Mouse (Mus musculus): ENCODE measurements around the gene Gm5148. TPM values are rescaled to one million over a fixed set of nuclear protein-coding genes. Genes with fewer than 3 reads are reported as not detected.

Gene Gm5148
- total RNA-seq (2021): not detected
- long read RNA-seq, experiment 1: 0 reads
- long read RNA-seq, experiment 2: 0 reads

DNA sequence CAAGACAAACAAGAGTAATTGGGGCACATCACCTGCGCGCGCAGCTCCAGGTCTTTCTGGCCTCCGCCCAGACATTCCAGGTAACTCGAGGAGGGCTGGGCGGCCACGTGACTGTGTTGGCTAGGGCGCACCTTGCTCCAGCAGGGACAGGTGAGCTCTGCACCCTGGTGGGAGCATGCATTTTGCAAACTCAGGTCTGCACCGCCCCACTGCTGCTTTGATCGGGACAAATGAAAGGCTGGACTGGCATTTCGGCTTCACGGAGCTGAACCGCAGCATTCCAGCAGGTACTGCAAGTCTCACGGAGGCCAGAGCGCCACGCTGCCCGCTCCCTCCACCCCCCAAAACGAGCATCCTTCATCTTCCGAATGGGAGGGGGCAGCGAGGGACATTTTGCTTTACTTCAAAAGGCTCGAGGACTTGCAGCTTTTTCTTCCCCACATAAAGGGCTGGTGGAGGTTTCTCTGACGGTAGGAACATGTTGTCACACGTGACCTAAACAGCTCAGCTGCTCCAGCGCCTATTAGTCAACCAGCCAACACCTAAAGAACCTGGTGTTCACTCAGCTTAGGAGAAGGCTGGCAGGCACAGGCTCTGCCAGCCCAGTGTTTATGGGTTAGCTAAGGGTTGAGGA, at the start of gene Gm5148:
Gene Gm5148 (minus strand): TSS at position 320 of the 634 bp plus-strand sequence.
- intact Hi-C loops (cut with DNase I): no loop called here
- no peak for DNase-seq

DNA sequence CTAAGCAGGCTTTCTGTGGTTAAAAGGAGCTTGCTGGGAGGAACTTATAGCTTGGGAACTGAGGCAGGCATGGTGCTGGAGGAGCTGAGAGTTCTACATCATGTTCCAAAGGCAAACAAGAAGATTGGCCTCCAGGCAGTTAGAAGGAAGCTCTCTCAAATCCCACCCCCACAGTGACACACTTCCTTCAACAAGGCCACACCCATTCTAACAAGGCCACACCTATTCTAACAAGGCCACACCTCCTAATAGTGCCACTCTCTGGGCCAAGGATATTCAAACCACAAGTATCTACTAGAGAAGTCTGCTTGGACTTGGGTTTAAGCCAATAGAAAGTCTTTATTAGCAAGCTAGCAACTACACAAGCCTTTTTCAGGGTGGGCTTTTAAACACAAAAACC, 46.7 kb upstream of the Gm5148 start:
- no peak for DNase-seq
- intact Hi-C loops (cut with DNase I): no loop called here

DNA sequence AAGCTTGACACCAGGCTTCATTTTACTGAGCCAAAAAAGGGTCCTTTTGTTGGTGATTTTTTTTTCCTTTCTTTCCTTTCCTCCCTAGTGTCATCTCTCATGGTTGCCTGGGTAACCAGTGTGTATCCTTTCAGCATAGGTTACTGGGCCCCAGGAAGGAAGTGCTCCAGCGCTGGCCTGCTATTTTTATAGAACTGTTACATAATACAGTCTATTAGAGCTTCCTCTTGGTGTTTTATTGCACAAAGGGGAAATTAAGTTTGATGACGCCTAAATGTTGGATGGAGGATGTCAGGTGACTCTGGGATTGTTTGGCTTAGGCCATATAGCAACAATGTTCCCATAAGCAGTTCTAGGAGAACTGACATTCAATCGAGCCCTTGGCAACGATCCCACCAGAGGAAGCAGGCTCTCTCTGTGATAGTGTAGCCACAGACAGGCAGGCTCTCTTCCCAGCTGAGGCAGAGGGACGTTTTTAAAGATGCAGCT, 45.0 kb upstream of the Gm5148 start:
- intact Hi-C loops (cut with DNase I): no loop called here
- DNase-seq: peak; percentile 57 to 61

DNA sequence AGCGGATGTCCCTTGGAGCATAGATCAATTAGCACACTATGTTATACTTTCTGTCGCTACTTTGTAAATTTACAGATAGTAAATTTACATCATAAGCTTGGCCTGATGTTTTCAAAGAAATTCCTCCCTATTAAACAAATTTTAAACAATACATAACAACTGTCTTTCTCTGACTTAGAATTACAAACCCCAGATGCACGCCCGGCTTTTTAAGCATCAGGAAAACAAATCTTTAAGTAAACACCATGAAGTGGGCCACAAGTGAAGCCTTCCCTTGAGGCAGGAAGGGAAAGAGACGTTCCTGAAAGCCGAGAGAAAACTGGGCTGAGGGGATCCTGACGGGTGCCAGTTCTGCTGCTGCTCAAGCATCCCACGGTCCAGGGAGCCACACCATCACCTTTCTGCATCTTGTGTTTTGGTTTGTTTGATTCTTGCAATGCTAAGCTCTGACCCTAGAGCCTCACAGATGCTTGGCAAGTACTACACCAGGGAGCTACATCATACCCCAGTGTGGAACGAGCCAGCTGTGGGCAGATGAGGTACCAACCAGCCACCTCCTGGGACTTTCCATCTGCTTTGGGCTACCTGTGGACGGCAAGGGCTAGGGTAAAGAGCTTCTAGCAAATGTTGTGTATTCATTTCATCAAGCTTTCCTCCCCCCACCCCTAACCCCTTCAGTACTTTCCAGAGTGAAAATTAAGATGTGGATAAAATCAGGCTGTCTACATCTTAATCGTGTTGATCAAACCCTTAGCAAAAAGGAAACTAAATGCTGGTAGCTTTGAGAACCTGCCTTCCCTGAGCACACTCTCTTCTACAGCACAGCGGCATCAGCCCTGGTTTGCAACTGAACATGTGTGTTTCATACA, 43.1 kb upstream of the Gm5148 start:
- intact Hi-C loops (cut with DNase I): no loop called here

DNA sequence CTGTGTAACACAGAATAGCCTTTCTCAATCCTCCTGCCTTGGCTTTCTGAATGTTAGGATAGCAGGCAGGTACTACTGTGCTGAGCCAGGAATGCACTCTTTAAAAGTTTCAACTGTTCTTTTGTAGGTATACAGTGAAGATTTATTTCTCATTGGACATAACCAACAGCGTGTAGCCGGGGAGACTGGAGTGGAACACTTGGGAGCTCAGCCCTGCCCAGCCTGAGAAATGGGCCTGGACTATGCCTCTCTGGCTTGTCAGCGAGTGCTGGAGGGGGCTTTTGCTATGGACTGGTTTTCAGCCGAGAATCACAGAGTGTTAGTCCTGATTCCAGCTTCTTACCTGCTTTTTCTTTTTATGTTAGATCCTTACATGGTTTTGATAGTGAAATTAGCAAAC, 42.3 kb upstream of the Gm5148 start:
- intact Hi-C loops (cut with DNase I): no loop called here
- DNase-seq: no peak

More for the DNA sequence above, 43.1 kb upstream of the Gm5148 start:
- DNase-seq: no peak

DNA sequence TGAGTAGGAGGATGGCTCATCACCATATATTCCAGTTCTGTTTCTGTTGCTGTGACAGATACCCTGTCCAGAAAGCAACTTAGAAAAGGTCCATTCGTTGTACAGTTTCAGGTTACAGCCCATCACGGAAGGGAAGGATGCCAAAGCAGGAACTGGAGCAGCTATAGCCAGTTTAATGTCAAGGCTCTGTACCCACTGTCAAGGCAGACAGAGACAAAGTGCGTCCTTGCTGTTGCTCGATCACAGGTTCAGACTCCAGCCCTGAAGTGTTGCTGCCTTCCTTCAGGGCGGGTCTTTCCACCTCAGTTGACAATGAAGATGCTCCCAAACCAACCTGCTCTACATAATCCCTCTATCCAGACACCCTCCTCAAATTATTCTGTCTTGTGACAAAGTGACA, 41.7 kb upstream of the Gm5148 start:
- intact Hi-C loops (cut with DNase I): no loop called here
- DNase-seq: no peak

DNA sequence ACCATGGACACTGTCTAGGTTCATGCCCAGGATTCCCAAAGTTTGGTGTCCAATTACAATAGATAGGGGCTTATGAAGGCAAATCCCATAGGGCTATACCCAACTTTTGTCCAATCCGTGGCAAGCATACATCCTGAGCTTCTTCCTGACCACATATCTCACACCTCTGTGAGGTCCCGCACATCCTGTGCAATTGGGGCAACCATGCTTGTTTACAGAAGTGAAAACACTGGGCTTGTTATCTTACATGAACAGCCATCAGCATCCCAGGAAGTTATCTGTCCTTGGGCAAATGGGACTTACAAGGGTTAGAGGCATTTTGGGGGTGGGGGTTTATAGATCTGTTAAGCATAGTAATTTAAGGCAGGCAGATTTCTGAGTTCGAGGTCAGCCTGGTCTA, 41.0 kb upstream of the Gm5148 start:
- DNase-seq: no peak
- intact Hi-C loops (cut with DNase I): no loop called here

DNA sequence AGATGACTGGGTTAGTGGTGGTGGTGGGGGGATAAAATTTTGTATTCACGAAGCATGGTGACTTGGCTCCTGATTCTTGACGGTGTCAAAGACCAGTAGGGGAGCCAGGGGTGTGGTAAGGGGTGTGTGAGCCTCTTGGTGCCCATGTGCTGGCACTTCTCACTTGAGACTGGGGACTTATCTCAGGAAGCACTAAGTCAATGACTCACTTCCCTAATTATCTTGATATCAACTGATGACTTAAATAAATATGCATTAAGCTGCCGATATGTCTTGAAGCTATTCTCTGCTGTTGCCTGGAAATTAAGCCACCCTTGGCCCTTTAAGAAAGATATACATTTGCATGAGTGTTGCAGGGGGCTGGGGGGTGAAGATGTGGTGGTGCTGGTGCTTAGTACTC, 38.0 kb upstream of the Gm5148 start:
- intact Hi-C loops (cut with DNase I): no loop called here
- DNase-seq: no peak

DNA sequence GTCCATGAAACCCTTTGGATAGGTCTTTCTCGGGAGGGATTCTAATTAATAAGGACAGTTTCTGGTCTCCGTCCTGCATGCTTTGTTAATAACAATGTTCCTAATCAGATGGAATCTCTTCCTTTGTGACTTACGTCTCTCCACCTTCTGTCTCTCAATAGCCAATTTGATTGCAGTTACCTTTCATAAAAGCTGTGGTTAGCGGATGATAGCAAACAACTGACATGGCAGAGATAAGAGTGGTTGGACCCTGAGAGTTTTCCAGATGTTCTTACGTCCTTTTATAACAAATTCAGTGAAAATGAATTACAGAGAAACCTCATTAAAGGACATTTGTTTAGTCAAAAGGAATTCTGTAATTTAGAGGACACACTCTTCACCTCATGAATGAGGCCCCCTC, 37.5 kb upstream of the Gm5148 start:
- intact Hi-C loops (cut with DNase I): no loop called here
- no peak for DNase-seq

DNA sequence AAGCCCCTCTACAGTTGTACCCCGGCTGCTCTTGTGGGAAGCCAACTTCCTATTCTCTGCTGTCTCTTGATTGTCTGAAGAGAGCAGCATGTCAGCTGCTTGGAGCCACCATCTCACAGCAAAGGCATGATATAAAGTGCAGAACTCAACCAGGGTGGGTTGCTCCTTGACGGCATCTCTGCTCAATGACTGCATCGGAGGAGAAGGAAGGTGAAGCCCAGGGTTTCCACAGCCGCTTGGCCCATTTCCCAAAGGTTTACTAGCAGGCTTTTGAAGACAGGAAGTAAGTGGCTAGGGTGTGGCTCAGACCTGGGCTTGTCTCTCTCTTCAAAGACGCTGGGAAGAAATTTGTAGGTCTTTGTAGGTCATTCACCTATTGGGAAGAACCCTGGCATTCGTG, 36.6 kb upstream of the Gm5148 start:
- no peak for DNase-seq
- intact Hi-C loops (cut with DNase I): no loop called here

DNA sequence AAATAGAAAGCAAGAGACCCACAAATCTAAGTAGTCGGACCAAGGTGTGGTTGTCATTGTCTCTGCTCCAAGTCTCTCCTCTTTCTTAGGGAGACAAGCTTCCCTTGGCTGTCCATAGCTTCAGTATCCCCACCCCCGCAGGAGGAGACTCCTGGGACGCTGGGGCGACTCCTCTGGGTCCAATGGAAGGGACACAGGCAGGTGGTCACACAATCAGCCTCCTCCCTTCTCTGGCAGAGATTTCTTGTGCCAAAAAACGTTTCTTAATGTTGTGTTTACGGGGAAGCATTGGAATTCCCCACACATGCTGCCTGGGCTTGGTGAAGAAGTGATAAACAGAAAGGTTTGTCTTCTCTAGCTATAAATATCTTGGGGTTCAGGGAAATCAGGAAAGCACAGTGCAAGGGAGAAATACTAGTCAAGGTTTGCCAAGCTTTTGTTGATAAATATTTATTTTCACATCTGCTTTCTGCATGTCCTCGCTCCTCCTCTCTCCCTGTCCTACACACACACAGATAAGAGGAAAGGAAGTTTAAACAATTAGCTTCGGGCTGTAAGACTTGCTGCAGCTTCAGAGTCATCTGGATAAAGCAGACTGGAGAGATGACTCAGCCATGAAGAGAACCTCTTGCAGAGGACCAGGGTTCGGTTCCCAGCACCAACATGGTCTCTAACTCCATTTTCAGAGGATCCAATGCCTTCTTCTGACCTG, 34.5 kb upstream of the Gm5148 start:
- intact Hi-C loops (cut with DNase I): loop anchor here (5.0 kb wide), 1 partner anchor 116 kb away; no protein-coding TSS in a partner anchor
- DNase-seq: peak in 1 of 2 experiments; percentile 28

DNA sequence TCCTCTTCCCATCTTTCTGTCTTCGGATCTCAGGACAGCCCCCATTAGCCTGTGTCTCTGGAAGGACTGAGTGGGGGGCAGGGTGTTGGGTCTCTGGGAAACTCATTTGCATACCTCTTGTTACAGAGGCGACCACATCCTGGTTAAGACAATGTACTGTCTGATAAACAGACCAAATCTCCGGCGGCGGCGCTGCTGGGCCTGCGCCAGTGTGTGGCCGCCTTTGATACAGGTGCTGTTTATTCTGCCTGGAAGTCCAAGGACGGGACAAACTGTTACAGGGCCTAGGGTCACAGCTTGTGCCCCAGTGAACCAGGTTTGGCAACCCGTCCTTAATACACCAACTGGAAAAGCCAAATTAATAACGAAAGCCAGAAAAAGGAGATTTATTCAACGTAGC, 33.8 kb upstream of the Gm5148 start:
- intact Hi-C loops (cut with DNase I): loop anchor here (5.0 kb wide), 1 partner anchor 116 kb away; no protein-coding TSS in a partner anchor
- DNase-seq: peak; percentile 30 to 47

DNA sequence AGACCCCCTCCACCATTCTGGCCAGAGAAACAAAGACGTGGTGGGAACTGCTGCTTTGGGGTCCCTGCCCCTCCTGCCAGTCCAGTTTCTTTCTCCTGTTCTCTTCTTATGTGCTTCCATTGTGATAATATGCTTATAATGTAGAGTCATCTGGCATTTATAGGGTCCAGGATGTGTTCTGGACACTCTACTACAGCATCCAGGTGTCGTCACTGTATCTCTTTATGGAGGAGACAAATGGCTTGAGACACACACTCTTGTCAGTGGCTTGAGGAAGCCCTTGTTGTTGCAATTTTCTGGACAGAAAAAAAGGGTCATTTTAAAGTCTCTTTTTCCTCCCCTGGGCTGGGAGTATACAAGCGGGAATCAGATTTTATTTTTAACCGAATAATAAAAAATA, 33.3 kb upstream of the Gm5148 start:
- no peak for DNase-seq
- intact Hi-C loops (cut with DNase I): loop anchor here (5.0 kb wide), 1 partner anchor 115 kb away; no protein-coding TSS in a partner anchor

DNA sequence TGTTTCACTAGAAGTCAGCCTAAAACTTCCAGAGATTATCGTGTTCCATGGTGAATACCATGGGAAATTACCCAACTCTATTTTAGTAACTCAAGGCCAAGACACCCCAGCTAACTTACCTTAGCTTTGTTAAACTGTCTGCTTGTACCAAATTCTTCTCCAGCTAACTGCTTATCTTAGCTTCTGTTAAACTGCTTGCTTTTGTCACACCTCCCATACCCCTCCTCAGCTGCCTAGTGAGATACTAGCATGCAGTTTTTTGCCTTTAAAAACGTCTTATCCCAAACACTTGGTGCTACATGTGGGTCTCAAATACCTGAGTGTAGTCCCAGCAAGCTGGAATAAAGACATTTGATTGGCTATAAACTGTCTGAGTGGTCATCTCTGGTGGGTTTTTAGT, 31.7 kb upstream of the Gm5148 start:
- intact Hi-C loops (cut with DNase I): loop anchor here (5.0 kb wide), 1 partner anchor 114 kb away; no protein-coding TSS in a partner anchor
- no peak for DNase-seq

DNA sequence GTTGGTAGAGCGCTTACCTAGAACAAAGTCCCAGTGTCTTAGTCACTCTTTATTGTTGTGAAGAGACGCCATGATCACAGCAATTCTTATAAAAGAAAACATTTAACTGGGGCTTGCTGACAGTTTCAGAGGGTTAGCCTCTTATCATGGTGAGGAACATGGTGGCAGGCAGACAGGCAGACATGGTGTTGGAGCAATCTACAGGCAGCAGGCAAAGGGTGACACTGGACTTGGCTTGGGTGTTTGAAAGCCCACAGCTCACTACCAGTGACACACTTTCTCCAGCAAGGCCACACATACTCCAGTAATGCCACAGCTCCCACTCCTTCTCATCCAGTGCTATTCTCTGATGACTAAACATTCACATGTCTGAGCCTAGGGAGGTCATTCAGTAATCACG, 30.3 kb upstream of the Gm5148 start:
- intact Hi-C loops (cut with DNase I): loop anchor here (5.0 kb wide), 1 partner anchor 112 kb away; no protein-coding TSS in a partner anchor

DNA sequence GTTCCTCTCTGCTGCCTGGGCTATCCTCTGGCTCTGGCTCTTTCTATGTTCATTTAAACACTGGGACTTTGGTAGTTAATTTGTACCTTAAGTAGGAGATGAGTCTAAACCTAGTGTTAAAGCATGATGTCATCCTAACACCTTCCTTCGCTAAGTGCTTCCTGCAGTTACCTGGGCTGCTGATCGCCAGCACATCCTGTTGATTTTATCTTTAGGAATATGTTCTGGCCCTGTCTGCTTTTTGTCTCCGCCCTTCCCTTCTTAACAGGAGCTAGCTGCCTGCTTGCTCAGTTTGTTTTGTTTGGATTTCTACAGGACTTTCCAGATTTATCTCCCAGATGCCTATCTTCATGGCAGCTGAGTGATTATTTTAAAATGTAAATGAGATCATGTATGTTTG, 28.9 kb upstream of the Gm5148 start:
- intact Hi-C loops (cut with DNase I): no loop called here
- DNase-seq: no peak

More for the DNA sequence above, 30.3 kb upstream of the Gm5148 start:
- no peak for DNase-seq

DNA sequence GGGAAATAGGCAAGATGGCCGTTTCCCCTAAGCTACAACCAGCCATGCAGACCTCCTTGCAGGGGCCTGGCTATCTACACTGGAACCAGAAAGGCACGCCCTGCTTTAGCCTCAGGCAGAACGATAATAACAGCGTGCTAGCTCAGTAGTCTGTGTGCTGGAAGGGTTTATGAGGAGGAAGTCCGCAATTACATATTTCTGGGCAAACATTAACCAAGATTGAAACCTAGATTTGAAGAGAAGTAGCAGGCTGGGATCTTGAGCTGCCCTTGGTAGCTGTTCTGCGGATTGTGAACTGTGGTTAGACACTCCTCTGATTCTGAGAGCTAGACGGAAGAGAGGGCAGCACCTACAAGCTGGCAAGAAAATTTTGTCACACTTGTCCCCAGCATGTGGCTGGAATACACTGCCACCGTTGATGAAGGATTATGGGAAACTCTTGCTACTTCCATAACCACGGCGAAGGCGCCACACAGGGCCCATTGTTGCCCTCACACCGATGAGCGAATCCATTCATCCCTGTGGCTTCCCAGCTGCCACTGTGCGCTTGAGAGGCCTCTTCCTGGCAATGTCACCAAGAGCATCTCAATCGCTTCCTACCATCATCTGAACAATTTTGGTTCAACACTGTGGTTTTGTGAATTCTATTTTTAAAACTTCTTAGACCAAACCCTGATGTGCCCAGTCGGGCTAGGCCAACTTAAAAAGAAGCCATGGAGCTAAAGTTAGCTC, 23.9 kb upstream of the Gm5148 start:
- intact Hi-C loops (cut with DNase I): no loop called here
- DNase-seq: no peak

DNA sequence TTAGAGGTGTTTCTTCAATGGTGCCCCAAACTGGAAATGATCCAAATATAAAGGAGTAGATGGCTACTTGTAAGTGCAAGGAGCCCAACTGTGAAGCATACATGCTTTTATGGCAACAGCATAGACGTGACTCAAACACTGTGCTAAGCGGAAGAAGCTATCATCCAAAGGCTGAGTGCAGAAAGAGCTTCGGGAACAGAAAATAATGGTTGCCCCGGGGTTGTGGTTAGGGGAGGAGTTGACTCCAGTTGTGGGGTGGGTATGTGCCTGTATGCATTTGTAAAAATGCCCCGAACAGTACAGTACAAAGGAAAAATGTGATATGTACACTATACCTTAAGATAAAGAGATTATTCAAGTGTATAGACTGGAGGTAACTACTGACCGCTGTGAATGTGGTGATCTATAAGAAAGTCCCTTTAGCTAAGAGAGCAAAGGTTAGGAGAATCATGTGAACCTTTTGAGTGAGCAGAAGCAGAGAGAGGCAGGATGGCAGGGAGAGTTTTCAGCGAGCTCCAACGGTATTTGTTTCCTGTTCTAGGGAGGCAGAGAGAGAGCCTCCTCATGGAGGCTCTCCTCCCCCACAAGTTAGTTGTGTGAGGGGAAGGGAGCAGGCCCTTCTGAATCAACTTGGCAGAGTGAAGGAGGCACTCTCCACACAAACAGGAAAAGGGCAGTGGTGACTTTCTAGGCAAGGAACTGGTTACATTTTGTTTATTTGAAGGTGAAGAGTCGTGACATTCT, 23.1 kb upstream of the Gm5148 start:
- intact Hi-C loops (cut with DNase I): no loop called here

DNA sequence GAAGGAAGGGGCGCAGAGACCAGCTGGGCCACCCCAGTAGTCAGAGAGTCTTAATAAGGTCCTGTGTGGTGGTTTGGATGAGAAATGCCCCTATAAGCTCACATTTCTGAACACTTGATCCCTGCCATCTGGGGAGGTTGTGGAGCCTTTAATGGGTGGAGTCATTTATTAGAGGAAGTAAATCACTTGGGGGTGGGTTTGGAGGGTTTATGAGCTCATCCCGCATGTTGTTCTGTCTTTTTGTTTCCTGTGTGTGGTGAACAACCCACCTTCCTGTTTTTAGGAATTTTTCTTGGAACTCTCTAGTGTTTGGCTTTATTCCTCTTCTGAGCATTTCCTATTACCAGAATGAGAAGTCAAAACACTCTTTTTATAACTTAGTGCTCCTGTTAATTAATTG, 19.8 kb upstream of the Gm5148 start:
- no peak for DNase-seq
- intact Hi-C loops (cut with DNase I): no loop called here

More for the DNA sequence above, 23.1 kb upstream of the Gm5148 start:
- DNase-seq: no peak
